Mouse (Mus musculus) liver, embryonic 14.5 days (tissue): Measurements from ENCODE around the gene Kdm5b.

Experiments used
- CTCF ChIP-seq: IDR thresholded peaks from 2 replicates; pipeline ENCODE4 v1.5.1; 2016; ENCODE audit warnings: antibody characterized with exemption, low read depth, control low read depth
- EP300 ChIP-seq: IDR thresholded peaks from 2 replicates; pipeline ENCODE4 v1.6.1; 2016; ENCODE audit warnings: antibody characterized with exemption, low read depth

GRCm38 (mm10) chr1:134639460-134639859, 79.5 kb downstream of the Kdm5b start:
- no peak for TF ChIP-seq EP300
- no peak for TF ChIP-seq CTCF
